Mouse (Mus musculus): ENCODE data around the gene Sun2. TPM values are rescaled to one million over a fixed set of nuclear protein-coding genes. Genes with fewer than 3 reads are reported as not detected.

Gene Sun2
- polyA plus RNA-seq, 1 experiment from 2014 or later = 6.1 TPM

DNA sequence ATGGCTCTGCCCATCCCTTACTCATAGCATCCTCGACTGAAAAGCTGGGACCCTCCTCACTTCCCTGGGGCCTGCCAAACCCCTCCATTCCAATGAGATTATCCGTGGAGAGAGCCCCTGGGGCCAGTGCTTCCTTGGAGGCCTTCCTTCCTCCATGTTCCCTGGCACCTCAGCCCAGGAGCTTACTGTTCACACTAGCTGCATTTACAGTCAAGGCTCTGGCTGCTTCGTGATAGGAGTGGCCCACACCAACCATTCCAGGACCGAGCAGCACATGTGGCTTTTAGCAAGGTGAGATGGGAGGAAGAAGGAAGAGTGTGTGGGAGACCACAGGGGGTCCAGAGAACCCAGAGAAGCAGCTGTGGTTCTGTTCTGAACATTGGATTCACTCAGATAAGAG lies 11.5 kb upstream of the Sun2 start:
- 0 out of 2 replicates have a peak overlapping the region, but pooled peaks have one; percentile 18 for H3K9ac ChIP-seq (replicated peaks)
- ATAC-seq (ENCODE audit: insufficient number of reproducible peaks, insufficient read depth, low FRiP score, low TSS enrichment, low read depth) = no peak
- 50% methylated on average over 4 of the region's 4 CpGs for WGBS

DNA sequence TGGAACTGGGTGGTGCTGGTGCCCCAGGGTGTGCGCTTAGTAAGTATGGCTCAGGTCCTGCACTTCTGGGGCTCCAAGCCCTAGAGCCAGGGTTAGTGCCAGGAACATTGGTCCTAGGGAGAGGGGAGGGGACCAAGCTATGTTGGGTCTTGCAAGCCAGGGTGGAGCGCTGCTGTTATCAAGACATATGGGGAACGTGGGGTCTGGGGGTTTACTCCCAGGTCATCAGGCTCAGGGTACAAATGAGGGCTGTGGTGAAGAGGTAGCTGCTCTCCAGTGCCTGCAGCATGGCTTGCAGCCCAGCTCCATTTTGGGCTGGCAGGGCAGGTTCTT lies 11.1 kb upstream of the Sun2 start:
- Histone ChIP-seq H3K4me1 (replicated peaks) (0 out of 2 replicates have a peak, but pooled peaks cover 4% of the 10 kb centered on the region), H3K27ac (no peak overlapping the region), H3K4me2 (no peak overlapping the region), H3K36me3 (no peaks in the 10 kb centered on the region), H3K27me3 (no peaks in the 10 kb centered on the region), H3K9ac (replicated peaks) (0 out of 2 replicates have a peak overlapping the region, but pooled peaks have one; percentile 18), H3K4me3 (replicated peaks) (no peak overlapping the region), H3K9me3 (no peaks in the 10 kb centered on the region)
- WGBS = 80% methylated on average over 3 of the region's 3 CpGs
- ATAC-seq (ENCODE audit: insufficient number of reproducible peaks, insufficient read depth, low FRiP score, low TSS enrichment, low read depth) = no peak; the same call in 1 of the 2 replicates

More for the DNA sequence above, 11.5 kb upstream of the Sun2 start:
- no peak overlapping the region for H3K4me3 ChIP-seq (replicated peaks)
- no peak overlapping the region for H3K4me2 ChIP-seq
- H3K27me3 ChIP-seq = no peaks in the 10 kb centered on the region
- no peaks in the 10 kb centered on the region for H3K36me3 ChIP-seq
- 0 out of 2 replicates have a peak, but pooled peaks cover 4% of the 10 kb centered on the region for H3K4me1 ChIP-seq (replicated peaks)
- no peaks in the 10 kb centered on the region for H3K9me3 ChIP-seq
- no peak overlapping the region for H3K27ac ChIP-seq

DNA sequence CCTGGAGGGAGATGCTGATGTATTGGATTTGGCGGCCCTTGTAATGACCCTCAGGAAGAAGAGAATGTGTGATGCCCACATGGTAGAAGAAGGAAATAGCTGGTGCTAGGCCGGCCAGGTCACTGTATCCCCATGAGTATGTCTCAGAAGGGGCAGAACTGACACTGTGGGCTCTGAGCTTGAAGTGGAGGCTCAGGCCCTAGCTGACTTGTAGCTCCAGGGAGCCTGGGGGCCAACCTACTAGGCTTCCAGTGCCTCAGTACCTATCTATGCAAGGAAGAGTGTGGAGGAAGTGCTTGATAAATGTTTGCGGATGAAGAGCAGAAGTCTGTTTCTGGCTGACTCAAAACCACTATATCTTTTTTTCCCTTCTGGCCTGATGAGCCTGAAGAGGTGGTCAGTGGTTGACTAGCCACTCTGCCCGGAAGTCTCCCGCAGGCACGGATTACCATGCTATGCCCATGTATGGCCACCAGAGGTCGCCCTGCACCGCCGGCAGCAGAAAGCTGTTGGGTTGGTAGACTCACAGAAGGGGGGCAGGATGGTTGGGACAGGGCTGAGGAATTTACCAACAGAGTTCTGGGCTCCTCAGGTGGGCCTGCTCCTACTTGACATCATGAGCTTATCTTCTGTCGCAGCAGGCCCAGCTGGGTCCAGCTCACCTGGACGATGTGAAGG lies 10.5 kb upstream of the Sun2 start:
- Histone ChIP-seq H3K27me3 (no peaks in the 10 kb centered on the region), H3K9me3 (no peaks in the 10 kb centered on the region), H3K4me3 (replicated peaks) (no peak overlapping the region), H3K4me2 (no peak overlapping the region), H3K36me3 (no peaks in the 10 kb centered on the region), H3K9ac (replicated peaks) (0 out of 2 replicates have a peak overlapping the region, but pooled peaks have one; percentile 8), H3K27ac (no peak overlapping the region), H3K4me1 (replicated peaks) (0 out of 2 replicates have a peak, but pooled peaks cover 4% of the 10 kb centered on the region)
- ATAC-seq (ENCODE audit: insufficient number of reproducible peaks, insufficient read depth, low FRiP score, low TSS enrichment, low read depth) = no peak
- WGBS = 23% methylated on average over 11 of the region's 11 CpGs

DNA sequence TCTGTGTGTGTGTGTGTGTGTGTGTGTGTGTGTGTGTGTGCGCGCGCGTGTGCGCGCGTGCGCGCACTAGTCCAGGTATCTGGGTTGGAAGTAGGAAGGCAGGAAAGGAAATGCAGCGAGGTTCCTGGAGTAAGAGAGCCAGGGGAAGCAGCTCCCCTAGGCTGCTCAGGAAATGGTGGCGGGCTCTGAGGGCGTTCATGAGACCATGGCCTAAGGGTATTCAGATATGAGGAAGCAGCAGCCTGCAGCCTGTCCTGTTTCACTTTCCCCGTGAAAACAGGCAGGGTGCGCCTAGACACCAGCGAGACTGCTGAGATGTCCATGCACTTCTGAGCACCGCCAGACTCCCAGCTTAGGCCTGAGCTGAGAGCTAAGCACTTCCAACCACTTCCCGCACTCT lies 9.4 kb upstream of the Sun2 start:
- Histone ChIP-seq H3K4me2 (no peak overlapping the region), H3K4me1 (replicated peaks) (0 out of 2 replicates have a peak, but pooled peaks cover 4% of the 10 kb centered on the region), H3K27ac (no peak overlapping the region), H3K9ac (replicated peaks) (no peak overlapping the region), H3K4me3 (replicated peaks) (no peak overlapping the region), H3K9me3 (no peaks in the 10 kb centered on the region), H3K36me3 (no peaks in the 10 kb centered on the region), H3K27me3 (no peaks in the 10 kb centered on the region)
- ATAC-seq (ENCODE audit: insufficient number of reproducible peaks, insufficient read depth, low FRiP score, low TSS enrichment, low read depth) = no peak
- WGBS = 79% methylated on average over 17 of the region's 17 CpGs

DNA sequence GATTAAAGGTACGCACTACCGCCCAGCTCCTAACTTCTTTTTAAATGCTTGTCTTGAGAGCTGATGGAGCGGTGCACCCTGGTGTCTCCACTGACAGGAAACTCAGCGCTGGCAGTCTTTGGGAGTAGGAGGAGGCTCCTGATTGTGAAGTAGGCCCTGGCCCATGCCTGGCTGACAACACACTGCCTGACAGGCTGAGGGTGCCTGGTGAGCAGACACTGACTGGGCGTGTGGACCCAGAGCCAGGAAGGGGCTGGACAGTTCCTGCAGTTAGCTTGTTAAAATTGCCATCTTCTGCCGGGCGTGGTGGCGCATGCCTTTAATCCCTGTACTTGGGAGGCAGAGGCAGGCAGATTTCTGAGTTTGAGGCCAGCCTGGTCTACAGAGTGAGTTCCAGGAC lies 7.9 kb upstream of the Sun2 start:
- no peak overlapping the region for H3K9ac ChIP-seq (replicated peaks)
- no peaks in the 10 kb centered on the region for H3K27me3 ChIP-seq
- no peak for ATAC-seq (ENCODE audit: insufficient number of reproducible peaks, insufficient read depth, low FRiP score, low TSS enrichment, low read depth)
- H3K27ac ChIP-seq = no peak overlapping the region
- H3K36me3 ChIP-seq = no peaks in the 10 kb centered on the region
- H3K9me3 ChIP-seq = no peaks in the 10 kb centered on the region
- H3K4me1 ChIP-seq (replicated peaks) = peaks cover 9% of the 10 kb centered on the region; the same call in 1 of the 2 replicates
- H3K4me3 ChIP-seq (replicated peaks) = no peak overlapping the region
- 87% methylated on average over 8 of the region's 8 CpGs for WGBS
- no peak overlapping the region for H3K4me2 ChIP-seq

DNA sequence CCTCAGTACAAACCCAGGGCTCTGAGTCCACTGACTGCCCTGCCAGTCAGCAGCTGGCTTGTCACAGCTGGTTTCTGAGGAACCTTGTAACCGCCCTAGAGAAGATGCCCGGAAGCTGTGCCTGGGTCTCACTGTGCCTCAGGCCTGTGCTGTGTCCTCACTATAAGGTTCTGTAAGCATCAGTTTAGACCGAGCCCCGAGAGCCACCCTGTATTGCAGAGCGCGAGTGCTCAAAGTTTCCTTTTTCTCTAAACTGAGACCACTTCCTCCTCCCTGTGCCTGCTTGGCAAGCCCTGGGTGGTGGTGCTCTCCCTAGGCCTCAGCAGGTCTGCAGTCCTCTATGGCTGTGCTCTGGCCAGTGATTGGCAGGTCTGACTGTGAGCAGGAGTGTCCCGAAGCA lies 6.8 kb upstream of the Sun2 start:
- Histone ChIP-seq H3K4me2 (no peak overlapping the region), H3K9me3 (no peaks in the 10 kb centered on the region), H3K4me1 (replicated peaks) (peaks cover 18% of the 10 kb centered on the region), H3K9ac (replicated peaks) (no peak overlapping the region), H3K36me3 (no peaks in the 10 kb centered on the region), H3K27ac (no peak overlapping the region), H3K4me3 (replicated peaks) (no peak overlapping the region), H3K27me3 (no peaks in the 10 kb centered on the region)
- 90% methylated on average over 7 of the region's 7 CpGs for WGBS
- ATAC-seq (ENCODE audit: insufficient number of reproducible peaks, insufficient read depth, low FRiP score, low TSS enrichment, low read depth) = no peak

DNA sequence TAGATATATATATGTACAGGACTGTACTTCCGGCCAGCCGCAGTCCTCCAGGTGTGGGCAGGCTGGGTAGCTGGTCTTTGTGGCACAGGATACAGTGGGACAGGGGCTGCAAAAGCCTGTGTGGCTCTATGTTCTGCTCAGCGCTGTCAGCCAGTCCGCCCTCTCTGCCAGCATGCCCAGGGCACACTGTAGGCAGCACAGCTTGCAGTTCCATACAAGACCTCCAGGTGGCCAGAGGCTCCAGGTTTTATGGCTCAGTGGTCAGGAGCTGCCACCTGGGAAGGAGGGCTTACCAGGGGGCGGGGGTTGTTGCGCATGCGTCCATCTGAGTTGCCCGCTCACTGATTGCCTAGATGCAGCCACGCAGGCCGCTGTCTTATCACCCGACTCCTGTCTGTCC lies 5.7 kb upstream of the Sun2 start:
- Histone ChIP-seq H3K27me3 (no peaks in the 10 kb centered on the region), H3K9me3 (no peaks in the 10 kb centered on the region), H3K4me1 (replicated peaks) (peaks cover 20% of the 10 kb centered on the region), H3K4me3 (replicated peaks) (no peak overlapping the region), H3K4me2 (no peak overlapping the region), H3K27ac (no peak overlapping the region), H3K36me3 (no peaks in the 10 kb centered on the region), H3K9ac (replicated peaks) (no peak overlapping the region)
- ATAC-seq (ENCODE audit: insufficient number of reproducible peaks, insufficient read depth, low FRiP score, low TSS enrichment, low read depth) = no peak
- WGBS = 52% methylated on average over 11 of the region's 11 CpGs

DNA sequence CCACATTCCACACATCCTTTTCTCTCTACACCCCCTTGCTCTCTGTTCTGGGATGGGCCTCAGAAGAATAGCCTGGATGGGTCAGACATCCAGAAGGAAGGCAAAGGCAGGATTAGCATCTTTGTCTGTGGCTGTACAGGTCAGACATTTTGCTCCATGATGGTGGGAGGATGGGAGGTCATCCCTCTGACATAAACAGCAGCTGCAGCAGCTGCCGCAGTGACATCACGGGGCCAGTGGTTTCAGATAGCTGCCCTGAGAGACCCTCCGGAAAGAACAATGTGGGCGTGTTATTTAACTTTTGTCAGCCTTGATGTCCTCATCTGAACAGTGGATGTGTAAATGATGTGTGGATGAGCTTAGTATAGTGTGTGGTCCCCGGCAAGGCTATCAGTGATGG lies 3.5 kb upstream of the Sun2 start:
- Histone ChIP-seq H3K36me3 (no peaks in the 10 kb centered on the region), H3K9ac (replicated peaks) (no peak overlapping the region), H3K9me3 (no peaks in the 10 kb centered on the region), H3K4me1 (replicated peaks) (peaks cover 31% of the 10 kb centered on the region), H3K27ac (no peak overlapping the region), H3K4me3 (replicated peaks) (no peak overlapping the region), H3K4me2 (no peak overlapping the region), H3K27me3 (no peaks in the 10 kb centered on the region)
- ATAC-seq (ENCODE audit: insufficient number of reproducible peaks, insufficient read depth, low FRiP score, low TSS enrichment, low read depth) = no peak
- WGBS = 88% methylated on average over 5 of the region's 5 CpGs

DNA sequence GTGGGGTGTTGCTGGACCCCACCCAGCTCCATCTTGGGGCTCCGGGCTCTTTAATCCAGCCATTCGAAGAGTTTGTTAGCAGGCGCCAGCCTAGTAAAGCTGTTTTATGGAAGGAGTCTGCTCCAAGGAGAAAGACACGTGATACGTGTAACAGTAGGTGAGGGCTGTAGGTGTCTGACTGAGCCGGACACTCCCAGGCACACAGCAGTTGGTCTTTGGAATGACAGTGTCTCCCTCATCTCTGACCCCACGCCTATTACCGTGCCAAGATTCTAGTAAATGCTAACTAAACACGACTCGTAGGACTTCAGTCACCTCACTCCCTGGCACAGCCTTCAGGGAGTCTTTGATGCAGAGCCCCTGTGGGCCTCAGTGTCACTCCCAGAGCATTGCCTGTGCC lies 3.0 kb upstream of the Sun2 start:
- 0 out of 2 replicates have a peak overlapping the region, but pooled peaks have one; percentile 51 for H3K27ac ChIP-seq
- H3K4me1 ChIP-seq (replicated peaks) = peaks cover 36% of the 10 kb centered on the region
- H3K4me3 ChIP-seq (replicated peaks) = no peak overlapping the region
- 0 out of 2 replicates have a peak overlapping the region, but pooled peaks have one; percentile 27 for H3K9ac ChIP-seq (replicated peaks)
- no peaks in the 10 kb centered on the region for H3K27me3 ChIP-seq
- no peak for ATAC-seq (ENCODE audit: insufficient number of reproducible peaks, insufficient read depth, low FRiP score, low TSS enrichment, low read depth)
- 66% methylated on average over 10 of the region's 10 CpGs for WGBS
- H3K9me3 ChIP-seq = no peaks in the 10 kb centered on the region
- H3K4me2 ChIP-seq = 0 out of 2 replicates have a peak overlapping the region, but pooled peaks have one; percentile 8
- no peaks in the 10 kb centered on the region; the same call in 1 of the 2 replicates for H3K36me3 ChIP-seq

DNA sequence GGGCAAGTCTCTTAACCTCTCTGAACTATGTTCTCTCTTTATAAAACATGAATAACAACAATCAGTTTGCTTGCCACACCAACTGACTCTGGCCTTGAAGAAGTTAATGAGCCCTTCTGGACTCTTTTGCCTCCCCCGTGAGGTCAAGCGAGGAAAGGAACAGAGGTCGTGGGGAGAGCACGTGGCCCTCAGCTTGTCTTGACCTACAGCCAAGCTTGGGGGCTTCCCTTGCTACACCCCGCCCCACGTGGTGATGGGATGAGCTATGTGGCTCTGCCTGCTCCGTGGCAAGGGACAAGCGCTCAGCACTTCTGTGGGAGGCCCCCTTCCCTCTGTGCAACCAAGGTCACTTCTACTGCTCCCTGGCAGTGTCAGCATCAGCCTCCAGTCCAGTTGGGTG lies 2.4 kb upstream of the Sun2 start:
- WGBS = 78% methylated on average over 8 of the region's 8 CpGs
- 0 out of 2 replicates have a peak overlapping the region, but pooled peaks have one; percentile 51 for H3K27ac ChIP-seq
- H3K4me2 ChIP-seq = no peak overlapping the region
- peaks cover 3% of the 10 kb centered on the region for H3K36me3 ChIP-seq
- peaks cover 41% of the 10 kb centered on the region for H3K4me1 ChIP-seq (replicated peaks)
- 0 out of 2 replicates have a peak overlapping the region, but pooled peaks have one; percentile 27 for H3K9ac ChIP-seq (replicated peaks)
- no peak for ATAC-seq (ENCODE audit: insufficient number of reproducible peaks, insufficient read depth, low FRiP score, low TSS enrichment, low read depth)
- H3K9me3 ChIP-seq = no peaks in the 10 kb centered on the region
- no peaks in the 10 kb centered on the region for H3K27me3 ChIP-seq
- H3K4me3 ChIP-seq (replicated peaks) = no peak overlapping the region

DNA sequence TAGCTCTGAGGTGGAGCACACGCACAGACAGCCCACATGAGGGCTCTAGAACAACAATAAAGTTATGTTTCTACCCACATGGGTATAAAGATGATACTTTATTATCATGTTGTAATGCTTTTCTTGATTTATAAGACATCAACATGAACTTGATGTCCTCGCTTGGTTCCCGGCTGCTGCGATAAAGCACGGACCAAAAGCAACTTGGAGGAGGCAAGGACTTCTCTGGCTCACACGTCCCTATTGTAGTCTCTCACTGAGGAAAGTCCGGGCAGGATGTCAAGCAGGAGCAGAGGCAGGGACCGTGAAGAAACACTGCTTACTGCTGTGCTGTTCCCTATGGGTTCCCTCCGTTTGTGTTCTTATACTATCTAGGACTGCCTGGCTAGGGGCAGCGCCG lies 1.7 kb upstream of the Sun2 start:
- no peaks in the 10 kb centered on the region for H3K27me3 ChIP-seq
- no peak overlapping the region for H3K4me2 ChIP-seq
- no peak for ATAC-seq (ENCODE audit: insufficient number of reproducible peaks, insufficient read depth, low FRiP score, low TSS enrichment, low read depth)
- H3K9me3 ChIP-seq = no peaks in the 10 kb centered on the region
- 96% methylated on average over 11 of the region's 11 CpGs for WGBS
- H3K4me1 ChIP-seq (replicated peaks) = peaks cover 41% of the 10 kb centered on the region
- H3K4me3 ChIP-seq (replicated peaks) = no peak overlapping the region
- H3K9ac ChIP-seq (replicated peaks) = no peak overlapping the region
- peaks cover 11% of the 10 kb centered on the region for H3K36me3 ChIP-seq
- H3K27ac ChIP-seq = no peak overlapping the region

DNA sequence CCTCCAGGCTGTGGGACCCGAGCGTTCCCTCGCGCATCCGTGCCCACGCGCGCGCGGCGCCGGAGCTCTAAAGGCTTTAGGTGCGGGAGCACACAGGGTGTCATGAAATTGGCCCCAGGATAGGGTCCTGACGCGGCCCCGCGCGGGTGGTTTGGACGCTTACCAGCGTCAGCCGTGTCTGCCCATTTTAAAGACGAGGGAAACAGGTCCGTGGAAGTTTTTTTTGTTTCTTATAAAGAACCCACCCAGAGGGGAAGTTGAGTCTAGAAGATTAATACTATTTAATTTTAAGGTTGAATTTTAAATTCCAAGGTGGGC lies 329 bp upstream of the Sun2 start:
- H3K27ac ChIP-seq = peak overlapping the region; percentile 67
- no peaks in the 10 kb centered on the region for H3K9me3 ChIP-seq
- H3K9ac ChIP-seq (replicated peaks) = peak overlapping the region; percentile 95
- H3K36me3 ChIP-seq = peaks cover 24% of the 10 kb centered on the region
- peak; percentile 8; the same call in 1 of the 2 replicates for ATAC-seq (ENCODE audit: insufficient number of reproducible peaks, insufficient read depth, low FRiP score, low TSS enrichment, low read depth)
- peak overlapping the region; percentile 78 for H3K4me2 ChIP-seq
- H3K27me3 ChIP-seq = no peaks in the 10 kb centered on the region
- H3K4me3 ChIP-seq (replicated peaks) = peak overlapping the region; percentile 97
- WGBS = under 1% methylated on average over 23 of the region's 23 CpGs
- H3K4me1 ChIP-seq (replicated peaks) = peaks cover 41% of the 10 kb centered on the region
